Mouse (Mus musculus): ENCODE measurements at regions not wholly inside any gene's neighbourhood (a gene's known extent, or its start where the extent isn't known, plus 50 kb on each side); places are given as distances from the start of the nearest gene placed in this dataset.

DNA sequence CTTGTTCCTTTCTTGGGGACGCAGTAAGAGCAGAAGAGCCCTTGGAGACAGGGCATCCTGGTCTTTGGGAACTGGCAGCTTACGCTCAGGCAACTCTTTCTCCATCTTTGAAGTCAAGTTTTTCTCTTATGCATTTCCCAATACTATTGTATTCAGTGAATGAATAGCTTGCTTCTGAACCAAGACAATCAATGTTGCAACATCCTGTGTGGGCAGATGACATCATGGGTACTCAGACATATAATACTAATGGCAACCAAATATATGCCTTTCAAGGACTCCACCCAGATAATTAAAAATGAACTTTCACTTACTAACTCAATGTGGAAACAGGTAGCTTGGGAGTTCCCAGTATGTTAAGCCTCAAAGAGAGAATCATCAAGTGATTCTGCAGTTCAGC lies 104.6 kb downstream of the Ngf start:
- Histone ChIP-seq H3K4me2 (ENCODE audit: low read depth) (no peak overlapping the region), H3K27ac (ENCODE audit: low read depth, low read length) (no peak overlapping the region), H3K4me1 (ENCODE audit: insufficient read depth) (no peaks in the 10 kb centered on the region), H3K4me3 (ENCODE audit: low read depth, low read length) (no peak overlapping the region), H3K27me3 (ENCODE audit: insufficient read depth, low read length) (no peaks in the 10 kb centered on the region), H3K9ac (no peak overlapping the region), H3K36me3 (ENCODE audit: insufficient read depth) (no peaks in the 10 kb centered on the region), H3K9me3 (ENCODE audit: low read length) (no peaks in the 10 kb centered on the region)
- no peak for TF ChIP-seq CTCF (IDR thresholded peaks at IDR 0.05; ENCODE audit: low read depth)
- no peak for ATAC-seq
- 89% methylated on average over 2 of the region's 2 CpGs for WGBS
- DNase-seq, result no peak

DNA sequence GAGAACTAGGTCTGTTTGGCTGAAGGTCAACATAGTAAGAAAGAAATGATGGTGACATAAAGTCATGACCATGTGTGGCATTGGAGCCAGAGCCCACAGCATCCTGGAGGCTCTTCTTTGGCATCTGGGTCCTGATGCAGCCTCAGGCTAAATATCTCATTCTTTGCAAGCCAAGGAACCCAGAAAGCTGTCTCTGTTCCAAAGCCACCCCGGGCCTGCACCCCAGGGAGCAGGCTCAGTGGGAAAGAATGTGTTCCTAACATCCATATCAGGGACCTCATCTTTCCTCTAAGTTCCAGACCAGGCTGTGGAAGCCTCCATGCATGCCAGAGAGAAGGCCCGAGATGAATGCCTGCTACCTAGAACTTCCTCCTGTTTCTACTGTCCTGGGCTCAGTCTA lies 107.2 kb downstream of the Ngf start:
- Histone ChIP-seq H3K4me2 (ENCODE audit: low read depth) (no peak overlapping the region), H3K4me1 (ENCODE audit: insufficient read depth) (no peaks in the 10 kb centered on the region), H3K27ac (ENCODE audit: low read depth, low read length) (no peak overlapping the region), H3K9me3 (ENCODE audit: low read length) (no peaks in the 10 kb centered on the region), H3K27me3 (ENCODE audit: insufficient read depth, low read length) (no peaks in the 10 kb centered on the region), H3K4me3 (ENCODE audit: low read depth, low read length) (no peak overlapping the region), H3K9ac (no peak overlapping the region), H3K36me3 (ENCODE audit: insufficient read depth) (no peaks in the 10 kb centered on the region)
- ATAC-seq (no peak), DNase-seq (no peak)
- TF ChIP-seq CTCF (IDR thresholded peaks at IDR 0.05; ENCODE audit: low read depth), result no peak
- 96% methylated on average over 2 of the region's 2 CpGs for WGBS

DNA sequence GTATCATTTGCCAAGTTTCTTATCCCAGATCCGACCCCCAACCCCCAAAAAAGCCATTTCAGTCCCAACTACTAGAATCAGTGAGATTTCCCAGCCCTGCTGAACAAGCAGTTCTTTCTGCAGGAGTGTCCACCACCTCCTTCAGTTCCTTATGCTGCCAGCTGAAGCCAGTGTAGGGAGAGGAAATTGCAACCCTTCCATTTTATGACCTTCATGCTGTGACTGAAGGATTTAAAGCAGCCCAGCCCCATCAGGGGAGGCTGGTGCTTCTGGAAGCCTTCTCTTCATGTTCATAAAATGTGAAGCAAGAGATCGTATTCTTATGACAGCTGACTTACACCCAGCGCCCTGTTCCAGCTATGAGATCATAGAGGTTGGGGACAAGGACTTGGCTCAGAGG lies 112.1 kb downstream of the Ngf start:
- H3K4me3 ChIP-seq (ENCODE audit: low read depth, low read length), result no peak overlapping the region
- H3K27ac ChIP-seq (ENCODE audit: low read depth, low read length), result no peak overlapping the region
- H3K4me1 ChIP-seq (ENCODE audit: insufficient read depth), result no peaks in the 10 kb centered on the region
- no peak overlapping the region for H3K4me2 ChIP-seq (ENCODE audit: low read depth)
- no peak for TF ChIP-seq CTCF (IDR thresholded peaks at IDR 0.05; ENCODE audit: low read depth)
- no peaks in the 10 kb centered on the region for H3K27me3 ChIP-seq (ENCODE audit: insufficient read depth, low read length)
- no peak for ATAC-seq
- DNase-seq, result no peak
- no peaks in the 10 kb centered on the region for H3K9me3 ChIP-seq (ENCODE audit: low read length)
- WGBS, result 75% methylated on average over 3 of the region's 3 CpGs
- H3K9ac ChIP-seq, result no peak overlapping the region
- no peaks in the 10 kb centered on the region for H3K36me3 ChIP-seq (ENCODE audit: insufficient read depth)

DNA sequence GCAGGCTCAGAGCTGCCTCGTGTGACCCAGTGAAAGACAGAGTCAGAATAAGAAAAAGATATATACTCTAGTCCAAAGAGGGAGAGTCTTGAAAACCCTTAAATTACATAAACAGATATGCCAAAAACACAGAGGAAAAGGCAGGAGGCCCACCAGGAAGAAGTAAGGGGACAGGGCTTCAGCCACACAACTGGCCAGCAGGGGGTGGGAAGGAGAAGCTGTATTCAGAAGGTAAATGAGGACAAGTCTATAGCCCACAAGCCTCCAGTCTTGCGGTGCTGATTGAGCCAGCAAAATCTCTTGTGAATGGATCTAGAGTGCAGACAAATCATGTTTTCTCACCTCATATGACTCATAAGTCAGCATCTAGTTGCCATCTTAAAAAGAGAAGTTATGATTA lies 115.4 kb downstream of the Ngf start:
- DNase-seq (no peak), ATAC-seq (no peak)
- no peak overlapping the region for H3K9ac ChIP-seq
- no peak overlapping the region for H3K4me3 ChIP-seq (ENCODE audit: low read depth, low read length)
- no peaks in the 10 kb centered on the region for H3K27me3 ChIP-seq (ENCODE audit: insufficient read depth, low read length)
- no peak for TF ChIP-seq CTCF (IDR thresholded peaks at IDR 0.05; ENCODE audit: low read depth)
- H3K27ac ChIP-seq (ENCODE audit: low read depth, low read length), result no peak overlapping the region
- no peak overlapping the region for H3K4me2 ChIP-seq (ENCODE audit: low read depth)
- no peaks in the 10 kb centered on the region for H3K36me3 ChIP-seq (ENCODE audit: insufficient read depth)
- H3K4me1 ChIP-seq (ENCODE audit: insufficient read depth), result no peaks in the 10 kb centered on the region
- WGBS, result 80% methylated on average over 2 of the region's 2 CpGs
- no peaks in the 10 kb centered on the region for H3K9me3 ChIP-seq (ENCODE audit: low read length)

DNA sequence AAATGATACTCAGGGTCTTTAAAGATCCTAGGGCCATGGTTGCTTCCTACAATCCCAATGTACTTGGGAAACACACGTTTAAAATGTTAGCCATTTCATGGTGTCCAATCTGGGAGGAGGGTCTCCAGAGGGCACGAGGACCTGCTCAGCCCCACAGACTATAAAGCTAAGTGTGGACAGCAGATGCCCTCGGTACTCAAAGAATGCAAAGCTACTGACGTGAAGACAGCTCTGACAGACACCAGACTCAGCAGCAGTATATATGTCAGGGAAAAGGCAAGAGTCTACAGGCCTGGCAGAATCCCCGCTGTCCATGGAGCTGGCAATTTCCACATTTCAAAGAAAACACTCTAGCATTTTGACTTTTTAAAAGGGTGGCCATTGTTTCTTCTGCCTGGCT lies 116.5 kb downstream of the Ngf start:
- H3K4me2 ChIP-seq (ENCODE audit: low read depth), result no peak overlapping the region

DNA sequence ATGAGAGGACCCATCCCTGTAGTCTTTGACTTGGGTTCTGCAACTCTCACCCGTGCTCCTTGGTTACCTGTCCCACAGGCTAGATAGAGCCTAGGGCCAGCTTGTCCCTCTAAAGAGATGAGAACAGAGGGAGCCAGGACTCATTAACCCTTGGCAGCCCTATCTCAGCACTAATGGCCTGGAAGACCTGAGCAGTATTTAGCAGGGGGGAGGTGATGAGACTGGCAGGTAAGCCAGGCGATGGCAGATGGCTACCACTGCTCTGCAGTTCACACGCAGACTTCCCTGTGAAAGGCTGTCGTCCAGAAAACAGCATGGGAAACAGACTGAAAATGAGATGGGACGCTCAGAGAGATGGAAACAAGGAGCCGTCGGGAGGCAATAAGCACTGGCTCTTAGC lies 122.3 kb downstream of the Ngf start:
- DNase-seq, result no peak
- Histone ChIP-seq H3K4me2 (ENCODE audit: low read depth) (no peak overlapping the region), H3K4me1 (ENCODE audit: insufficient read depth) (no peaks in the 10 kb centered on the region), H3K27me3 (ENCODE audit: insufficient read depth, low read length) (no peaks in the 10 kb centered on the region), H3K9me3 (ENCODE audit: low read length) (no peaks in the 10 kb centered on the region), H3K4me3 (ENCODE audit: low read depth, low read length) (no peak overlapping the region), H3K9ac (no peak overlapping the region), H3K27ac (ENCODE audit: low read depth, low read length) (no peak overlapping the region), H3K36me3 (ENCODE audit: insufficient read depth) (no peaks in the 10 kb centered on the region)
- no peak for TF ChIP-seq CTCF (IDR thresholded peaks at IDR 0.05; ENCODE audit: low read depth)
- no peak for ATAC-seq
- 77% methylated on average over 7 of the region's 7 CpGs for WGBS

More for the DNA sequence above, 116.5 kb downstream of the Ngf start:
- no peak for DNase-seq
- Histone ChIP-seq H3K4me3 (ENCODE audit: low read depth, low read length) (no peak overlapping the region), H3K9me3 (ENCODE audit: low read length) (no peaks in the 10 kb centered on the region), H3K4me1 (ENCODE audit: insufficient read depth) (no peaks in the 10 kb centered on the region), H3K27me3 (ENCODE audit: insufficient read depth, low read length) (no peaks in the 10 kb centered on the region), H3K27ac (ENCODE audit: low read depth, low read length) (no peak overlapping the region), H3K36me3 (ENCODE audit: insufficient read depth) (no peaks in the 10 kb centered on the region), H3K9ac (no peak overlapping the region)
- TF ChIP-seq CTCF (IDR thresholded peaks at IDR 0.05; ENCODE audit: low read depth), result no peak
- ATAC-seq, result no peak
- WGBS, result 73% methylated on average over 5 of the region's 5 CpGs

DNA sequence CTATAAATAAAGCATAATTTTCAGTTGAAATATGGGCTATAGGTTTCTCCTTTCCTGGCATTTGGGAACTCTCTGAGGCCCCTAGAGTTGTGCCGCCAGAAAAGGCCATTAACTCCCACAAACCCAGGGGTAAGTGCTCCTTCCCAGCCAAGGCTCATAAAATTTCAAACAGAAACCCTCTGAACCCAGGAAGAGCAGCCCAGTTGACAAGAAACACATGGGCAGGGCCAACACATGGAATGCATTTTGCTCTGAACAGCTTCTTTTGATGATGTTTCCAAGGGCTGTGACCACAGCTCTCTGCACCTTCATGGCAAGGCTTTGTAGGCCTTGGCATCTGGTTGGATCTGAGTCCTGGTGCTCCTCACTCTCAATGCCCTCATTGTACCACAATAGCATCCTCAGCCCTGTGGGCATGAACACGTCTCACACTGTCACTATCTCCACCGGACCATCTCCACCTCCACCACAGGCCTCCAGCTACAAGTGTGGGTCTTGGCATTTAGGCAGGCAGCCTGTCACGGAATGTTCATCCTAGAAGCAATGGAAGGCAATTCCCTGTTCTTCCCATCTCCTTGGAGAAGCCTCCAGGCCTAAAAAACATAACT lies 127.3 kb downstream of the Ngf start:
- DNase-seq (no peak), ATAC-seq (no peak)
- H3K27ac ChIP-seq (ENCODE audit: low read depth, low read length), result no peak overlapping the region
- no peaks in the 10 kb centered on the region for H3K27me3 ChIP-seq (ENCODE audit: insufficient read depth, low read length)
- no peaks in the 10 kb centered on the region for H3K4me1 ChIP-seq (ENCODE audit: insufficient read depth)
- no peak overlapping the region for H3K4me3 ChIP-seq (ENCODE audit: low read depth, low read length)
- H3K4me2 ChIP-seq (ENCODE audit: low read depth), result no peak overlapping the region
- WGBS, result 94% methylated on average over 4 of the region's 4 CpGs
- no peak overlapping the region for H3K9ac ChIP-seq
- no peak for TF ChIP-seq CTCF (IDR thresholded peaks at IDR 0.05; ENCODE audit: low read depth)
- H3K9me3 ChIP-seq (ENCODE audit: low read length), result no peaks in the 10 kb centered on the region
- H3K36me3 ChIP-seq (ENCODE audit: insufficient read depth), result no peaks in the 10 kb centered on the region

DNA sequence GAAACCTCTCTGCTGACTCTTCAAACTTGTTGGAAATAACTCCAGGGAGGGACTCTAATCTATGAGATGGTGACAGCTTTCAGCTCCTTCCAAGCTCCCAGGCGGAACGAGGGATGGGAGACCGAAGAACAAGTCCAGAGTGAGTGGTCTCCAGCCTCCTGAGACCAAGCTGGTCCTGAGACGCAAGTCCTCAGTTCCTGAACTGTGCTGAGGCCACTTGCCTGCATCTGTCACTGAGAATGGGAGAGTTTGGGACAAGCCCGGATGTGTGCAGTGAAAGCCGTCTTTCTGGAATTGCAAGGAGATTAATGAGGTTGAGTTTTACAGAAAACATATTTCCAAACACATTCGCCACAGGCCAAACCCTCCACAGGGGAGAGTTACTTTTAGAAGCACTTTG lies 129.3 kb downstream of the Ngf start:
- H3K27ac ChIP-seq (ENCODE audit: low read depth, low read length), result no peak overlapping the region
- H3K4me1 ChIP-seq (ENCODE audit: insufficient read depth), result no peaks in the 10 kb centered on the region
- no peaks in the 10 kb centered on the region for H3K36me3 ChIP-seq (ENCODE audit: insufficient read depth)
- ATAC-seq, result no peak
- WGBS, result 94% methylated on average over 7 of the region's 7 CpGs
- H3K9me3 ChIP-seq (ENCODE audit: low read length), result no peaks in the 10 kb centered on the region
- H3K27me3 ChIP-seq (ENCODE audit: insufficient read depth, low read length), result no peaks in the 10 kb centered on the region
- H3K4me3 ChIP-seq (ENCODE audit: low read depth, low read length), result no peak overlapping the region
- no peak for TF ChIP-seq CTCF (IDR thresholded peaks at IDR 0.05; ENCODE audit: low read depth)
- no peak for DNase-seq
- no peak overlapping the region for H3K4me2 ChIP-seq (ENCODE audit: low read depth)
- H3K9ac ChIP-seq, result no peak overlapping the region

Measured in forebrain, postnatal 0 days (tissue).